Mouse (Mus musculus): ENCODE measurements around the gene Gm10570.

DNA sequence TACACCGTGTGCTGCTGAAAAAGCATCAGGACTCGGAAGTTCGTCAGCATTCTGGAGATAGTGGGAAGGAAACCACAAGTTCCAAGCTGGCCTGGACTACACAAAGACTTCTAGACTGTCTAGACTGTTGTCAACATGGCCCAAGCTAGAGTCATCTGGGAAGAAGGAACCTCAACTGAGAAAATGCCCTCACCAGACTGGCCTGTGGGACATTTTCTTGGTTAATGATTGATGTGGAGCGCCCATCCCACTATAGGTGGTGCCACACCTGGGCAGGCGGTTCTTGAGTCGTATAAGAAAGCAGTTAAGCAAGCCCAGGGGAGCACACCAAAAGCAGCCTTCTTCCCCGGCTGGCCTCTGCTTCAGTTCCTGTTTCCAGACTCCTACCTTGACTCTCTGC, 44.1 kb upstream of the Gm10570 start:
- TF ChIP-seq CTCF (IDR thresholded peaks at IDR 0.05; ENCODE audit: insufficient read depth, low read depth, low read length): no peak
- no peak for TF ChIP-seq POLR2A (IDR thresholded peaks at IDR 0.05; ENCODE audit: insufficient read depth, low read depth, low read length)

Measured in olfactory bulb, adult 2 months (tissue).